Mouse (Mus musculus): ENCODE results near the gene Hivep3. TPM values are rescaled to one million over a fixed set of nuclear protein-coding genes. Genes with fewer than 3 reads are reported as not detected.

The Hivep3 gene
- total RNA-seq, 2 experiments from 2014 or later = 10.6 to 12.0 TPM

DNA sequence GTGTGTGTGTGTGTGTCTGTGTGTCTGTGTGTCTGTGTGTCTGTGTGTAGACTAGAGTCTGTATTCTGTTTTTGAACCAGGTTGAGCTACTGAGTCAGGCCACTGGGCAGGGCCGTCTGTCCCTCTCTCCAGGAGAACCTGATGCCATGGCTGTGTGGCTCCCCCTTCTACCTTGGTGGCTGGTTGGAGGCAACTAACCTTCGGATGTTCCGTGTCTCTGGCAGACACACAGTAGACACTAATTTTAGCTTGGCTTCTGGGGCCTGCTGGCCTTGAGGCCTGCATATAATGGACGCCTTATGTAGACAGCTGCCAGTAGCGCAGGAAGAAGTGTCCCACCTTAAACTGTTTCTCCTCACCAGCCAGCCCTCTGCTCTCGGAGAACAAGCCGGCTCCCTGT, 267.3 kb downstream of the Hivep3 start:
- no peak for DNase-seq (ENCODE audit: low spot score in 2 of 2)

DNA sequence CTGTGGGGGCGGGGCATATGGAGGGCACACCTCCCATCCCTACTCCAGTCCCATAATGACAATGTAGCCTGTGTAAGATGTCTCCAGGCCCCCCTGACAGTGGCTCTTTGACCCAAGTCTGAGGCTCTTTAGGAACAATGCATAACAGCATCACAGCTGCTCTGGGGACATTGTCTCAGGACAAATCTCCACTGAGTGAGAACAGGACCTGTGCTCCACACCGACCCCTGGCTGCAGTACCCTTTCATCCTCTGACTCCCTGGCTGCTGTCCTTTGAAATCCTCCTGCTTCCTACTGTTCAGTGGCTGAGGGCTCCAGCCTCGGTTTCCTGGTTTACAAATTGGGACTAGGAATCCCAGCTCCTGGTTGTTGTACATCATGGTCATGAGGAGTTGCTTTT, 269.4 kb downstream of the Hivep3 start:
- no peak for DNase-seq (ENCODE audit: low spot score in 2 of 2)

DNA sequence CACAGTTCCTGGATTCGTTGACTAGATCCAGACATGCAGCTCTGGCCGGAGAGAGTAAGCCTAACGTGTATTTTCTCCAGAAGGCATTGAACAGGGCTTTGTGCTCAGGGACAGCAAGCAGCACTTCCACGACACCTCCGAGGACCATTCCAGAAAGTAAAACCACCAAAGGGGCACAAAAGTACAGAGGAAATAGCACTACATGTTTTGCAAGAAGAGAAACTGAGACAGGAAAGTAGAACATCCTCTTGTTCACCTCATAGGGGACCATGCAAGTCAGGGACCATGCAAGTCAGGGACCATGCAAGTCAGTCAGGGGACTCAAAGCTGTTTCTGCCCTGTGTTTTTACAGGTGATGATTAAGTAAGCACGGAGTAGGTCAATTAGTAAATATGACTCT, 272.5 kb downstream of the Hivep3 start:
- DNase-seq (ENCODE audit: low spot score in 2 of 2) = no peak

DNA sequence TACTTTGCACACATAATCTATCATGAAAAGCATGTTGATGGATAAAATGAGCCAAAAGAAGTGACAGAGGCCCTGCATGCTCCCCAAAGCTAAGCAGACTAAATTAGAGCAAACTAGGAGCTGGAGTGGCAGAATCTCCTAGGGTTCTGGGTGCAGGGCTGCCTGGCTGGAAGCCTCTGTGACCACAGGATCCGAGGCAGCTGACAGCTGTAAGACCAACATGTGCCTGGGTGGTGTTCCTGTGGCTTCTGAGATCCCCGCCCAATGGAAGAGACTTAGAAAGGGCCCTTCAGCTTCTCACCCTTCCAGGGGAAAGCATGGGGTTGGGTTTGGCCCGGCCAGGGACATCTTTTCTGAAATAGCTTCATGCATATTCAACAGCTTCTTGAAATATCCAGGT, 274.3 kb downstream of the Hivep3 start:
- DNase-seq (ENCODE audit: low spot score in 2 of 2) = no peak

DNA sequence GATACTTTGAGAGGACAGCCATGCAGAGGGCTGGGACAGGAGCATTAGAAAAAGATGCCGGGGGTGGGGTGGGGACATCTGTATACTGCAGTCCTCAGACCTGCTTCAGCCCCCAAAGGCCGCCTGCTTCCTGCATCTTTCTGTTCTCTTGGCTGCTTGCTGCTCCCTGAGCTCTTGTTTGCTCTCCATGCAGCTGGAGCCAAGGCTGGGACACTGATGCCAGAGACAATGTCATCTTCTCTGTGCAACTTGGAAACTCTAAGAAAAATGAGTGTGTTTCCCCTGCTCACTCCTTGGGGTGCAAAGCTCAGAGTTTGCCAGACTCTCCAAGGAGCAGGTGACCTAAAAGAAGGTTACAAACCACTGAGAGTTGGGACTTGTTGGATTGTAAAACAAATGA, 275.6 kb downstream of the Hivep3 start:
- no peak for DNase-seq (ENCODE audit: low spot score in 2 of 2)

DNA sequence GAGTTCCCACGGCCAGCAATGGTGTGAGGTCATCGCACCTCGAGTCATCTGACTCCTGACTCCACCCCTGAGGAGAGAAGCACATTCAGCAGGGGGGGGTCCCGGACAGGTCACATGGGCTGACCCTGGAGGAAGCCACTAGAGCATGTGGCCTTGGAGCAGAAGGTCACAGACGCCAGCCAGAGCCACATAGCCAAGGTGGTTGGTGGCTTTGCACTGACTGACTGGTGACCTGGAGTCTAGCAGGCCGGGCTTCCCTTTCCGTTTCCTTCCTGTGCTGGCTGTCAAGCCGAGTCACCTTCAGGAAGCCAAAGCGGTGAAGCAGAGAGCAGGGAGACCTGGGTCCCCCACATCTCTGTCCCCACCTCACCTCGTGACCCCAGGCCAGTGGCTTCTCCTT, 278.2 kb downstream of the Hivep3 start:
- no peak for DNase-seq (ENCODE audit: low spot score in 2 of 2)

DNA sequence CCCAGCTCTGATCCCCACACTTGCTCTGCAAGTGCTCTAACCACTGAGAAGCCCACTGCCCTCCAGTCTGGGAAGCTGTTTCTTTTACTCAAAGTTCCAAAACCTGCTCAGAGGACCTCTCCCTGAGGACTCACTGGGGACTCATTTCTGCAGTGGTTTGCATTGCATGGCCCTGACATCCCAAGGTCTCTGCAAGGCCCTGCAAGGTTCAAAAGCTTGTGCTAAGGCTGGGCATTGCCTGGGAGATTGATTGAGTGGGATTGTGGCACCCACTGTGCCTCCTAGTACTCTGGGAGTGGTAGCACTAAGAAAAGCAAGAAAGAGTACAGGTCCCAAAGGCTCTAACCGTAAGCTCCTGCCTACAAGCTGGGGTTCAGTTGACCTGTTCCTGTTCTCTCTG, 279.3 kb downstream of the Hivep3 start:
- no peak for DNase-seq (ENCODE audit: low spot score in 2 of 2)

DNA sequence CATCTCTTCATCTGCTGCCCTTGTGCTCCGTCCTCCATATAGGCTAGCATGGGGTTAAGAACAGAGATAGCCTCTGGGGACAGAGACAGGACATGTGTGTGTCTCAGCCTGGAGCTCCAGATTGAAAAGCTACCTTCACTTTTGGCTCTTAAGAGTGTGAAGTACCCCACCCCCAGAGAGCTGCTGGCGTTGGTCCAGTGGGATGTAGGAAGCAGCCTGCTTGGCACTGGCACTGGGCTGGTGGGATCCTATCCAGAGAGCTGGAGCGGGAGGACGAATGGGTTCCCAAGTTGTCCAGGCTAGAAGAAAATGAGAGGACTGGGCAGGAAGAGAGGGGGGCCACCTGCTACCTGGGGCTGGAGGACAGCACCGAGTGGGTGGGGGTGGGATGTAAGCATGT, 284.8 kb downstream of the Hivep3 start:
- DNase-seq (ENCODE audit: low spot score in 2 of 2) = no peak

DNA sequence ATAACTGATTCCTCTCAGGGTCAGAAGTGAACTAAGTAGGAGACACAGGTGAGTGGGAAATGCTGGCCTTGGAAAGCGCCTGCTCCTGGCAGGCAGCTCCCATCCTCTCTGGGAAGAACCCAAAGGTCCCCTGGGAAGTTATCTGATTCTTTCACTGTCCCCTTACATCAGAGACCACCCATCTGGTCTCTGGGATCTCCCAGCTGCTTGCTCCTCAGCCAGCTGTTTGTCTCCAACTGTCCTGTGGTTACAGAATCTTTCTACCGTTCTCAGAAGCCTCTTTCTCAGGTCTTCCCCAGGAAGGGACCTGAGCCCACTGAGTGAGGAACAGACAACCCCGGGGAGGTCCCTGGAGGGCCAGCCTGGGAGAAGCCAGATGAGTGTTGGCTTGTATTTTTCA, 288.8 kb downstream of the Hivep3 start:
- no peak for DNase-seq (ENCODE audit: low spot score in 2 of 2)

DNA sequence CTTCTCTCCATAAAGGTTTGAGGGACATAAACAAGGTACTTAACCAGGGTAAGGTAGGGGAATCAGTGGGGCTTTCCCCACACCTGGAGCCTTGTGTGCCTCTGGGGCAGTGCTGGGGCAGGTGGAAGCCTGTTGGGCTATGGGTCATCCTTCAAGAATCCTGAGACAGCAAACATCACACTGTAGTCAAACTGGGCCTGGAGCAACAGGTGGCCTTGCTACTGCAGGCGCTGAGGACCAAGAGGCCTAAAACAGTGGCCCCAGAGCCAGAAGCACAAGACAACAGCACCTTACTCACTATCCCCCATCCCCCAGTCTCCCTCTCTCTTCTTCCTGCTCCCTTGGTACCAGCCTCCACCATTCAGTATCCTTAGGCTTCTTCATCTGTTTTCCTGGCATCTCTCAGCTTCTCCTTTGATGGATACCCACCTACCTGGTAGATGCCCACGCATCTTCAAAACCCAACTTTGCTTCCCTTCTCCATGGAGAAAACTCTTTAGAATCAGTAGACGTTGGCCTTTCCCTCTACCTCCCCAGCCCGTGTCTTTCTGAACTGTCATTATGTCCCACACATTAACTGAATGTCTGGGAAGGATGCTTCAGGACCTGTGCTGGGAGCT, 289.7 kb downstream of the Hivep3 start:
- DNase-seq (ENCODE audit: low spot score in 2 of 2) = no peak

DNA sequence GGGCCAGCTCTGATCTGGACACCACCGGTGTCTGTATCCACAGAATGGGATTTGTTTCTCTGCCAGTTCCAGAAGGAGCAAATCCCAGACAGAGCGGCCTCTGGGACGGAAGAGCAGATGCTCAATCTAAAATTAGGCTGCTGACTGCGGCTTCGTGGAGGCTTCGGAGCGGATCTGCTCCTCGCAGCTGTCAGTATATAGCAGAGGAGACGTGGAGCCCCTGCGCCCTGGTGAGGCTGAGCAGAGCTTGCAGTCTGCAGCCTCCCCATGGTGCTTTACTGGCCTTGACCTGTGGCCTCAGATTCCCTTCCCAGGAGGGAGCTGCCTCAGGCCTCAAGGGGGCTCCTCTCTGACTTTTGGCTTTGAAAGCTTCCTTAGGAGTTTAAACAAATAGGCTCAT, 290.5 kb downstream of the Hivep3 start:
- no peak for DNase-seq (ENCODE audit: low spot score in 2 of 2)

DNA sequence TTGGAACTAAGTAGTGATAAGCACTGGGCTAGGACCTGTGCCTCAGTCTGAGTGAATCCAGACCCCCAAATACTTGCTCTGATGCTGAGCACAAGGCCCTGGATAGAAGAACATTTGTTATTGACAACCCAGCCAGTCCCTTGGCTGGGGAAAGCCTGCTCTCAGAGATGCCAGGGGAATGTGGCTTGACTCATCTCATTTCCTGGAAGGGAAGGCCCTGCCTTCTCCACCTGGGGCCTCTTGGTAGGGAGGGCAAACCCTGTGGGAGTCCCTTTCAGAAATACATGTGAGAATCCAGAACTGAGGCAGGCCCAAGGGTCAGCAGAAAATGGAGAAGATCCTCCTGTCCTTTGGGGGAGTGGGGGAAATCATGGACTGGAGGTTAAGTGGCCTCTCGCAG, 294.1 kb downstream of the Hivep3 start:
- DNase-seq (ENCODE audit: low spot score in 2 of 2) = no peak

DNA sequence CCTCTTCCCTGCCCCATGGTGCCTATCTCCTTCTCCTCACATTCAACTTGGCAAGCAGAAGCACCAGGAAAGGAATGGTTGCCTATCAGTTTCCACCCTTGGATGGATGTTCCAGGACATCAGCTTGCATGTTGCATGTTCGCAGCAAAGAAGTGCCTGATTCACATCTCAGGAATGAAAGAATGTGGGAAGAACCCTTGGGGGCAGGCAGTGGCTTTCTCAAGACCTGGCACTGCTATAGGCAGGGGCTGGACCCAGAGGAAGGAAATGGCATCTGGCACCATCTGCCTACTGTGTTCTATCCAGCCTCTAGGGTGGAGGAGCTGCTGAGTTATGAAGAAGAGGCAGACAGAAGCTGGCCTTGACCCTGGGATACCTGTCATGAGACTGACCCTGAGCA, 296.4 kb downstream of the Hivep3 start:
- no peak for DNase-seq (ENCODE audit: low spot score in 2 of 2)

DNA sequence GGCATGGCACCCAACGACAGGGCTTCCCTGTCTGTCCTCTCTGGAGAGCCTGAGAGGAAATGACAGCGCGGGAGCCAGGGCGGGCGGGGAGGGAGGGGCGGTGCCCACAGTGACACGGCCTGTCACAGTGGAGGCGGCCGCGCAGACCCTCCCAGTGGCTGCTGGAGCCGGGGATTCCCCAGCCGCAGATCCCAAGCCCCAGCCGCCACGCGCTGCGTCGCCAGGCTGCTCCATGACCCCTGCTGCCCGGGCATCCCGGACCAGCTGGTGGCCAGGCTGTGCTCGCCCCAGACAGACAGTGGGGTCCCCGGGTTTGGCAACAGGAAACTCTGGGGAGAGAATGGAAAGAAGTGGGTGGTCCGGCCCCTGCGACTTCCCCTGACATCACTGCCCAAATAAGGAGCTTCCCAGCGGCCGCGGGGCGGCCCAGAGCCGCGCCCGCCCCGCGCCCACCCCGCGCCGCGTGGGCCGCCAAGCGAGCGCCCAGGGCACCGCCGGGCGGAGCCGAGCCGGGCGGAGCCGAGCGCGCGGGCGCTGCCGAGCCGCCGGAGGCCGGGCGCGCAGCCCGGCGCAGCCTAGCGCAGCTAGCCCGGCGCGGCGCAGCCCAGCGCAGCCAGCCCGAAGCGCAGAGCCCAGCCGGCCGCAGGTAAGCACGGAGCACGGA, 298.9 kb downstream of the Hivep3 start:
- peak in 1 of 2 experiments; percentile 21 for DNase-seq (ENCODE audit: low spot score in 2 of 2)

DNA sequence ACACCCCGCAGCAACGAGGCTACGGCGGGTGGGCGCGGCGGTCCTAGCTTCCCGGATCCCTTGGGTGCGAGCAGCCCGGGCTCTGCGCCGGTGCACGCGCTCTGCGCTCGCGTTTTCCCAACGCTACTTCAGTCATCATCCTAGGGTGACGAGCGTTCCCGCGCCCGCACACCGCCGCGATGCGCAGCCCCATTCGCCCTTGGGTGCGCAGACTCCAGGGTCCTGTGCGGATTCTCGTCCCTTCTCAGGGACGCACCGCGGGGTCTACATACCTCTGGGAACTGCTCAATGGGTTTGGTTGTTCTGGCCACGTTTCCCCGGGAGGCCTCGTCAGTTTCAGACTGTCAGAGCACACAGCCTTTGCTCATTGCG, 299.4 kb downstream of the Hivep3 start:
- DNase-seq (ENCODE audit: low spot score in 2 of 2) = no peak

DNA sequence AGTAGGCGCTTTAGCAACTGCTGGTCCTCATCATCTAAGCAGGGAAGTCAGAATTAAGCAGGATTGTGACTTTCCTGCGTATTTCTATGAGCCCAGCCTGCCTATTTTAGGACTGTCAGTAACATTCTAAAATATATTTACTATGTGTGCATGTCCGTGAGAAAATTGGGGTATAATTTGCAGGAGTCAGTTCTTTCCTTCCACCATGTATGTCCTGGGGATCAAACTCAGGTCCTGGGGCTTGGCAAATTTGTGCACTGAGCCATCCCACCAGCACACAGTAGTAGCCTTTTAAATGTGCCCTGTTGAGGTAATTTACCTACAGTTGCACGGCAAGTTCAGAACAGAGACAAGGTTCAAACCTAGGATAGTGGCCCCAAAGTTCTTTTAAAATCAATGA, 302.7 kb downstream of the Hivep3 start:
- no peak for DNase-seq (ENCODE audit: low spot score in 2 of 2)

DNA sequence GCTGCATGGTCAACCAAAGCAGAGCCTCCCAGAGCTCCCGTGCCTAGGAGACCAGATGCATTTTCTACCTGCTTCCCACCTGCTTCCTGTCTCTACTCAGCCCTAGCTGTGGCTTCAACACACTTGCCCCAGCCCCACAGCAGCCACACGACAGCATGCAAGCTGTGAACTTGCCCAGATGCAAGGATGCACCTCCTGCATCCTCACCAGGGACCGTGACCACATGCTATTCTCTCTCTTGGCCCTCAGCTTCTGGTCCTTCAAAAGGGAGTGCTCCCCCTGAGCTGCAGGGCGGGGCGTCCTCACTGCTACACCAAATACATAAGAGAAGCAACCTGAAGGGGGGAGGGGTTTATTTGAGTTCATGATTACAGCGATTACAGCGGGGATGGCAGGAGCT, 303.4 kb downstream of the Hivep3 start:
- DNase-seq (ENCODE audit: low spot score in 2 of 2) = no peak

DNA sequence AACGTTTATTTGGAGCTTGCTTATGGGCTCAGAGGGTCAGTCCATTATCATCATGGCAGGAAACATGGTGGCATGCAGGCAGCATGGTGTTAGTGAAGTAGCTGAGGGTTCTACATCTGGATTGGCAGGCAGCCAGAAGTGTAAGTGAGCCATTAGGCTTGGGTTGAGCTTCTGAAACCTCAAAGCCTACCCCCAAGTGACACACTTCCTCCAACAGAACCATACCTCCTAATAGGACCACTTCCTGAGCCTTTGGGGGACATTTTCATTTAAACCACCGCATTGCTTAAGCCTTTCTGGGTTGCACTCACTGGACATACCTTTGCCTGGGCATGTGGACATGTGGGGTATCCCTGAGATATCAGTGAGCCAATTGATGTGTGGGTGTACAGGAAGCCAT, 307.9 kb downstream of the Hivep3 start:
- DNase-seq (ENCODE audit: low spot score in 2 of 2) = no peak

DNA sequence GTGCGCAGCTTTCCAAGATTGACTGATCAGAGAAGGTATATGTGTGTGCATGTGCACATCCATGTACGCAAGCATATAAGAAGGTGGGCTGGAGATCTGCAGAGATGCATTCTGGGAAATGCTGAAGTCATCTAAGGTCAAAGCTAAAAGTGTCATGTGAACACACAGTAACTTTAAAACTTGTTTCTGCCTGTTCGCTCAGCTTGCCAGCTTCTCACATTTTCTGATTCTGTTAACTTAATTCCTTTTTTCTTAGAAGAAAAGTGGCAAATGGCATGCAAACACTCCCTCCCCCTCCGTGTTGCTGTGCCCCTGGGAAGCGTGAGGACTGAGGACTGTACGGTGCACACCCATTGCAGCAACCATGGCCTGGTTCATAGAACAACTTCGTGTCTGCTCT, 308.9 kb downstream of the Hivep3 start:
- no peak for DNase-seq (ENCODE audit: low spot score in 2 of 2)

DNA sequence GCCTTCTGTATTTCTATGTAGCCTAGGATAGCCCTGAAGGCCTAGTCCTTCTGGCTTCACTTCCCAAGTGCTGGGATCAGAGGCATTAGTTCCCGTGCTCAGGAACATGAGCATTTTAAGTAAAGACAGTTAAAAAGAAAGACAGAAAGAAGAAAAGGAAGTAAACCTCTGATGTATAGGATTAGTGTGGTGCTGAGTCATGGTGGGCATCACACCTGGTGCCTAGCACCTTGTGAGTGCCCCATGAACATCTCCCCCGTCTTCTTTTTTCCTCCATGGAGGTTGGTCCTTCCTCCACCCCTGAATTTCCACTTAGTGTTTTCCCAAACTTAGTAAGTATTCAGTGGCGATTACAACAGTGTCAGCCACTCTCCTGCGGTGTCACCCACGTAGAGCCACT, 311.0 kb downstream of the Hivep3 start:
- no peak for DNase-seq (ENCODE audit: low spot score in 2 of 2)

DNA sequence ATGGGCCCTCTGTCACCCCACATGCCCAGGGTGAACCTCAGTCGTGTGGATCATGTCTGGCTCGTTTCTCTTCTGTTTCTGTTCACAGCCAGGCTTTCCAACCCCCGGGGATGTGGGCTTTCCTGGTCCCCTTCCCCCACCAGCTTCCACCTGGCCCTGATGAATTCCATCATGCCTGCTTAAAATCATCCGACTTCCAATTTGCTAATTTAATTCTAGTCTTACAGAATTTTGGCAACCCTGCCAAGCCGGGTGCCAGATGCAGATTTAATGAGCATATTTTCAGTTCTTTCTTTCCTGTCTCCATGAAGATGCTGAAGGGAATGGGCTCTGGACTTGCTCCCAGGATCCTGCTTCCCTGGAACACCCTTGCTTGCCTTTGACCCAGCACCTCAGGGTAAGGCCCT, 311.6 kb downstream of the Hivep3 start:
- no peak for DNase-seq (ENCODE audit: low spot score in 2 of 2)

DNA sequence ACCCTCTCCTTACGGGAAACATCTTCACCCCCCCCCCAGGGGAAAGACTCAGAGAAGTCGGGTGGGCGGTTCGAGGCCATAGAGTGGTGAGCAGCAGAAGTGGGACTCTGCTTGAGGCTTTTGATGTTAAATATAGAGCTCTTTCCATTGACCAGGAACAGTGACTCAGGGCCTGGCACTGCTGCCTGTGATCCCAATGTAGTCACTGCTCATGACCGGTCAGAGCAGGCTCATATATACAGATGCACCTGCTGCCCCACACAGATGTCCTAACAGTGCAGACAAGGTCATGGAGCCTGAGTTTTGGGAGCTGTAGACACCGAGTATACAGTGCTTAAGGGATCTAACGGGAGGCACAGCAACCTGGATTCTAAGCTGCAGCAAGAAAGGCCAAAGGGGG, 312.3 kb downstream of the Hivep3 start:
- no peak for DNase-seq (ENCODE audit: low spot score in 2 of 2)

DNA sequence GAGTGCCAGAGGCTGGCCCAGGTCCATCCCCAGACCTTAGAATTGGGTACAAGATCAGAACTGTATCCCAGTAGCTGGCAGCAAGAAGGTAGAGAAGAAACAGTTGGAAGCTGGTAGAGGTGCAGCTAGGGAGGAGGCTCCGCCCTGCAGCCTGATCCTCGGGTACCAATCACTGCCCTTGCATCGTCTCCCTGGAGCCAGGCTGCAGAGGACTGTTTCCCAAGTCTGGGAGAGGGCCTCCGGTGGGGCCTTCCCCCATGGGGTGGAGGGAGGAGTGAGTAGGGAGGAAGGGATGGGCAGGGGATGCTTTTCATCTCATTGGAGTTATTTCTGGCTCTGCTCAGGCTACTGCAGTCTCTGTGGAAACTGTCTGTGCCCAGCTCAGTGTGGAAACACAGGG, 313.5 kb downstream of the Hivep3 start:
- DNase-seq (ENCODE audit: low spot score in 2 of 2) = no peak

DNA sequence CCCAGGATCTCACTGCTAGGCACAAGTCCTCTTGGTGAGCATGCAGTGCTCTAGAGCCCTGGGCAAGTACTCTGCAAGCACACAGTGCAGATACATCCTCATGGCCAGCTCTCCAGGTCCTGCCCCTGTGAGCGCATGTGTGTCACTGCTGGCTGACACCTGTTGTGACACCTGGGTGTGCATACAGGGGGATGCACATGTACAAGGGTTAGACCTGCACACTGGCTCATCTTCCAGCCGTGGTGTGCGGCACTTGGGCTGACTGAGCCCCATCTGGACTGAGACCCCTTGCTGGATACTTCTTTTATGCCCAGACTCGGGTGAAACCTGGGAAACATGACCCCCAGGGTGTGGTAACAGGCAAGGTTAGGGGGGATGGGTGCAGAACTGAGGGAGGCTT, 314.7 kb downstream of the Hivep3 start:
- no peak for DNase-seq (ENCODE audit: low spot score in 2 of 2)
